In the genomic region with DNA sequence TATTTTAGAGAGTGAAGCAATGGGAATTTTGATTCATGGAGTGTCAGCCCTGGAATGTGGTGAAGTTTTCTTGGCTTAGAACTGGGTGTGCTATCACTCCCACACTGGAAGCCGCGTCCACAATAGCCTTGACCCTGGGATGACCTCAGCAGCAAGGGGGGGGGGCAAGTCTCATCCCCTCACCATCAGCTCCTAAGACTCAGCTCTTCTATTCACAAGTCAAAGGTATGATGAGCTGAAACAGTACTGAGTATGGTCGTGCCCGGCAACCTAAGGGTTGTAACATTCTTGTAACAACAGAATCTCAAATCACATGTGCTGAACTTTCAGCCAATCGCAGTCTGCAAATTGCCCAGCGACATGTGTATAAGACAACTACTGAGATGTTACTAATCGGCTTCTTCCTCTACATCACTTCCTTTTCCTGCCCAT, we compare ENCODE assay signal across 16 mouse cellular contexts. TPM values are rescaled to one million over a fixed set of nuclear protein-coding genes. Genes with fewer than 3 reads are reported as not detected.
A peak's percentile ranks its signal among the peaks of the same experiment; 100 is the strongest.
DNase-seq lines count a peak whose midpoint lies in the region; ATAC-seq and TF ChIP-seq lines count a peak whose summit lies in the region.
"Had no signal": no experiment of that assay in that cellular context is flagged by ENCODE, and none has a peak within 500 bp of the region (broad histone marks: within the 10 kb centered on the region; RNA-seq: fewer than 3 reads in every experiment).

No protein-coding gene starts in this region.

- no peak overlapping the region for H3K9ac ChIP-seq in heart, embryonic 11.5 days (ENCODE audit: low read depth, low read length)
- no peak overlapping the region for H3K9ac ChIP-seq in lung, embryonic 16.5 days (ENCODE audit: low read length)
- H3K9ac ChIP-seq in kidney, embryonic 16.5 days (replicated peaks; ENCODE audit: low read length), result no peak overlapping the region
- H3K9ac ChIP-seq: embryonic facial prominence, embryonic 15.5 days; forebrain, embryonic 15.5 days; liver, embryonic 15.5 days had no signal

- H3K27me3 ChIP-seq in heart, embryonic 10.5 days (ENCODE audit: insufficient read depth, poor library complexity, severe bottlenecking), result no peaks in the 10 kb centered on the region
- H3K27me3 ChIP-seq in heart, embryonic 11.5 days (ENCODE audit: control insufficient read depth, insufficient read depth, low read length), result no peaks in the 10 kb centered on the region
- no peaks in the 10 kb centered on the region for H3K27me3 ChIP-seq in lung, embryonic 16.5 days (ENCODE audit: control insufficient read depth, insufficient read depth, low read depth, low read length)
- H3K27me3 ChIP-seq in kidney, embryonic 16.5 days (ENCODE audit: insufficient read depth, low read length), result no peaks in the 10 kb centered on the region
- no peaks in the 10 kb centered on the region for H3K27me3 ChIP-seq in testis, adult 2 months (ENCODE audit: control insufficient read depth, insufficient read depth, low read length)
- H3K27me3 ChIP-seq: embryonic facial prominence, embryonic 15.5 days; forebrain, embryonic 15.5 days; liver, embryonic 15.5 days had no signal

- no peak overlapping the region for H3K4me2 ChIP-seq in heart, embryonic 11.5 days
- H3K4me2 ChIP-seq in lung, embryonic 16.5 days (ENCODE audit: low read depth, low read length), result peak overlapping the region; percentile 12; the same call in 1 of the 2 replicates
- peak overlapping the region; percentile 17; the same call in 1 of the 2 replicates for H3K4me2 ChIP-seq in kidney, embryonic 16.5 days (replicated peaks; ENCODE audit: low read depth, low read length)
- H3K4me2 ChIP-seq: embryonic facial prominence, embryonic 15.5 days; forebrain, embryonic 15.5 days; liver, embryonic 15.5 days had no signal

- no peak overlapping the region for H3K27ac ChIP-seq in heart, embryonic 10.5 days
- no peak overlapping the region for H3K27ac ChIP-seq in heart, embryonic 11.5 days (ENCODE audit: low read depth, low read length)
- peak overlapping the region; percentile 55 for H3K27ac ChIP-seq in lung, embryonic 16.5 days (ENCODE audit: low read length)
- 0 out of 2 replicates have a peak overlapping the region, but pooled peaks have one; percentile 2 for H3K27ac ChIP-seq in kidney, embryonic 16.5 days (ENCODE audit: low read length)
- H3K27ac ChIP-seq in testis, adult 2 months (ENCODE audit: control insufficient read depth, insufficient read depth, low read depth, low read length), result peak overlapping the region; percentile 76; the same call in 1 of the 2 replicates
- H3K27ac ChIP-seq: embryonic facial prominence, embryonic 15.5 days; forebrain, embryonic 15.5 days; liver, embryonic 15.5 days had no signal

- no peaks in the 10 kb centered on the region for H3K36me3 ChIP-seq in heart, embryonic 10.5 days
- H3K36me3 ChIP-seq in heart, embryonic 11.5 days (ENCODE audit: control insufficient read depth, insufficient read depth, low read length), result no peaks in the 10 kb centered on the region
- no peaks in the 10 kb centered on the region for H3K36me3 ChIP-seq in lung, embryonic 16.5 days (ENCODE audit: control insufficient read depth, insufficient read depth, low read length)
- H3K36me3 ChIP-seq in kidney, embryonic 16.5 days (ENCODE audit: insufficient read depth, low read length), result no peaks in the 10 kb centered on the region
- no peaks in the 10 kb centered on the region for H3K36me3 ChIP-seq in testis, adult 2 months (ENCODE audit: control insufficient read depth, insufficient read depth, low read length)
- H3K36me3 ChIP-seq: embryonic facial prominence, embryonic 15.5 days; forebrain, embryonic 15.5 days; liver, embryonic 15.5 days had no signal

- ATAC-seq in heart, embryonic 11.5 days (replicated peaks; ENCODE audit: insufficient number of reproducible peaks, low FRiP score, low TSS enrichment), result no peak
- peak; percentile 90 for ATAC-seq in lung, embryonic 16.5 days (ENCODE audit: low read depth)
- ATAC-seq in kidney, embryonic 16.5 days (ENCODE audit: low FRiP score, low TSS enrichment), result peak; percentile 39; the same call in 1 of the 2 replicates
- ATAC-seq: forebrain, embryonic 15.5 days; inflammation-experienced regulatory T-cells, adult 6 months had no signal

- intact Hi-C loops in left cerebral cortex, postnatal 25 days (cut with DNase I), result no loop called here

- H3K9me3 ChIP-seq in heart, embryonic 10.5 days, result 0 out of 2 replicates have a peak, but pooled peaks cover 4% of the 10 kb centered on the region
- no peaks in the 10 kb centered on the region for H3K9me3 ChIP-seq in heart, embryonic 11.5 days (replicated peaks; ENCODE audit: control insufficient read depth, low read length)
- H3K9me3 ChIP-seq in lung, embryonic 16.5 days (ENCODE audit: control insufficient read depth, low read length), result no peaks in the 10 kb centered on the region
- H3K9me3 ChIP-seq in kidney, embryonic 16.5 days (ENCODE audit: low read length), result no peaks in the 10 kb centered on the region
- H3K9me3 ChIP-seq: embryonic facial prominence, embryonic 15.5 days; forebrain, embryonic 15.5 days; liver, embryonic 15.5 days had no signal

- DNase-seq in heart, embryonic 10.5 days (ENCODE audit: low spot score), result peak; percentile 73
- DNase-seq in lung, postnatal 14 days, result no peak
- DNase-seq in gastrocnemius, postnatal 4 days (ENCODE audit: low spot score in 2 of 2), result no peak
- no peak for DNase-seq in left cerebral cortex, postnatal 25 days (ENCODE audit: low spot score in 2 of 2)
- DNase-seq: cerebellum, postnatal 25 days; gastrocnemius, postnatal 25 days; layer of hippocampus, adult 9-11 months; right cerebral cortex, postnatal 4 days had no signal

- no peak overlapping the region for H3K4me3 ChIP-seq in heart, embryonic 10.5 days
- no peak overlapping the region for H3K4me3 ChIP-seq in heart, embryonic 11.5 days (ENCODE audit: low read depth, low read length)
- H3K4me3 ChIP-seq in lung, embryonic 16.5 days (ENCODE audit: low read length), result no peak overlapping the region
- no peak overlapping the region for H3K4me3 ChIP-seq in kidney, embryonic 16.5 days (ENCODE audit: low read length)
- no peak overlapping the region for H3K4me3 ChIP-seq in testis, adult 2 months (ENCODE audit: control insufficient read depth, low read depth, low read length)
- H3K4me3 ChIP-seq: embryonic facial prominence, embryonic 15.5 days; forebrain, embryonic 15.5 days; liver, embryonic 15.5 days had no signal

- 51% methylated on average over 7 of the region's 7 CpGs for WGBS in heart, embryonic 10.5 days
- 47% methylated on average over 7 of the region's 7 CpGs for WGBS in heart, embryonic 11.5 days (ENCODE audit: insufficient replicate concordance)
- 24% methylated on average over 7 of the region's 7 CpGs for WGBS in lung, embryonic 16.5 days
- 35% methylated on average over 7 of the region's 7 CpGs for WGBS in kidney, embryonic 16.5 days

- H3K4me1 ChIP-seq in heart, embryonic 10.5 days, result peaks cover 7% of the 10 kb centered on the region
- H3K4me1 ChIP-seq in heart, embryonic 11.5 days (ENCODE audit: control insufficient read depth, insufficient read depth, low read length), result peaks cover 10% of the 10 kb centered on the region
- 0 out of 2 replicates have a peak, but pooled peaks cover 2% of the 10 kb centered on the region for H3K4me1 ChIP-seq in lung, embryonic 16.5 days (replicated peaks; ENCODE audit: control insufficient read depth, insufficient read depth, low read length)
- H3K4me1 ChIP-seq in kidney, embryonic 16.5 days (ENCODE audit: insufficient read depth, low read length), result peaks cover 9% of the 10 kb centered on the region
- no peaks in the 10 kb centered on the region for H3K4me1 ChIP-seq in testis, adult 2 months (ENCODE audit: control insufficient read depth, insufficient read depth, low read length)
- H3K4me1 ChIP-seq: embryonic facial prominence, embryonic 15.5 days; forebrain, embryonic 15.5 days had no signal

- TF ChIP-seq CTCF in testis, adult 2 months (IDR thresholded peaks at IDR 0.05; ENCODE audit: control insufficient read depth, insufficient read depth, insufficient replicate concordance, low read depth, low read length), result no peak

- no peak for TF ChIP-seq POLR2A in testis, adult 2 months (IDR thresholded peaks at IDR 0.05; ENCODE audit: control insufficient read depth, low read depth, low read length)

RNA-seq across cellular contexts. Expression of gene Fads1, which starts 5.7 kb away (rescaled TPM):
- polyA plus RNA-seq in heart, embryonic 10.5 days (2016; fragmentation: Nextera tagmentation; extraction: Ambion mirVana), result 76.6 and 89.6 TPM in 2 replicates
- 64.6 and 65.8 TPM in 2 replicates for polyA plus RNA-seq in heart, embryonic 11.5 days (2014; fragmentation: Nextera tagmentation; extraction: Ambion mirVana)
- 78.2 and 91.0 TPM in 2 replicates for polyA plus RNA-seq in lung, embryonic 16.5 days (2015; fragmentation: Nextera tagmentation; extraction: Ambion mirVana)
- polyA plus RNA-seq in kidney, embryonic 16.5 days (2015; fragmentation: Nextera tagmentation; extraction: Ambion mirVana), result 95.4 and 100 TPM in 2 replicates
- 32.6 and 35.4 TPM in 2 replicates for polyA plus RNA-seq in testis, adult 2 months (2012; rRNA removed)
- 10 to 100 TPM; 49.8 to 51.3 TPM for total RNA-seq in gastrocnemius, postnatal 4 days (2021)
- 100 to 1,000 TPM; 180 to 188 TPM for total RNA-seq in left cerebral cortex, postnatal 25 days (2021)

RNA-seq across cellular contexts. Expression of gene Tmem258, which starts 26.9 kb away (rescaled TPM):
- polyA plus RNA-seq in heart, embryonic 10.5 days (2016; fragmentation: Nextera tagmentation; extraction: Ambion mirVana), result 384 and 400 TPM in 2 replicates
- polyA plus RNA-seq in heart, embryonic 11.5 days (2014; fragmentation: Nextera tagmentation; extraction: Ambion mirVana), result 412 and 418 TPM in 2 replicates
- polyA plus RNA-seq in lung, embryonic 16.5 days (2015; fragmentation: Nextera tagmentation; extraction: Ambion mirVana), result 488 and 498 TPM in 2 replicates
- 430 and 433 TPM in 2 replicates for polyA plus RNA-seq in kidney, embryonic 16.5 days (2015; fragmentation: Nextera tagmentation; extraction: Ambion mirVana)
- polyA plus RNA-seq in testis, adult 2 months (2012; rRNA removed), result 329 and 331 TPM in 2 replicates
- total RNA-seq in gastrocnemius, postnatal 4 days (2021), result 100 to 1,000 TPM; 122 to 143 TPM
- total RNA-seq in left cerebral cortex, postnatal 25 days (2021), result 10 to 100 TPM; 70.0 to 76.0 TPM

RNA-seq across cellular contexts. Expression of gene Fen1, which starts 27.0 kb away (rescaled TPM):
- polyA plus RNA-seq in heart, embryonic 10.5 days (2016; fragmentation: Nextera tagmentation; extraction: Ambion mirVana), result 96.5 and 128 TPM in 2 replicates
- polyA plus RNA-seq in heart, embryonic 11.5 days (2014; fragmentation: Nextera tagmentation; extraction: Ambion mirVana), result 59.3 and 70.9 TPM in 2 replicates
- 99.0 and 106 TPM in 2 replicates for polyA plus RNA-seq in lung, embryonic 16.5 days (2015; fragmentation: Nextera tagmentation; extraction: Ambion mirVana)
- polyA plus RNA-seq in kidney, embryonic 16.5 days (2015; fragmentation: Nextera tagmentation; extraction: Ambion mirVana), result 103 and 107 TPM in 2 replicates
- polyA plus RNA-seq in testis, adult 2 months (2012; rRNA removed), result 28.7 and 29.7 TPM in 2 replicates
- 10 to 100 TPM; 15.3 to 16.0 TPM for total RNA-seq in gastrocnemius, postnatal 4 days (2021)
- 1 to 10 TPM; 8.9 to 9.9 TPM for total RNA-seq in left cerebral cortex, postnatal 25 days (2021)

Comparison
In these comparisons a context has a peak if more than half of its experiments do, and no peak if none do; other contexts are left out.
1. H3K27ac ChIP-seq: peak in lung, embryonic 16.5 days (single experiment), kidney, embryonic 16.5 days (single experiment) and testis, adult 2 months (single experiment); none in heart, embryonic 10.5 days (single experiment) and heart, embryonic 11.5 days (single experiment).